Mouse (Mus musculus) urinary bladder, postnatal 25 days (tissue): ENCODE measurements around the gene Pcbp3.
"Not testable (repeated sequence)": the region's sequence is repeated elsewhere in the genome, so short reads cannot be mapped to it uniquely, and the experiment has no call there.

Experiments
- DNase-seq: peaks from one replicate; pipeline ENCODE4 v3.0.0; 2022; ENCODE audit warnings: low spot score

The Pcbp3 gene

DNA sequence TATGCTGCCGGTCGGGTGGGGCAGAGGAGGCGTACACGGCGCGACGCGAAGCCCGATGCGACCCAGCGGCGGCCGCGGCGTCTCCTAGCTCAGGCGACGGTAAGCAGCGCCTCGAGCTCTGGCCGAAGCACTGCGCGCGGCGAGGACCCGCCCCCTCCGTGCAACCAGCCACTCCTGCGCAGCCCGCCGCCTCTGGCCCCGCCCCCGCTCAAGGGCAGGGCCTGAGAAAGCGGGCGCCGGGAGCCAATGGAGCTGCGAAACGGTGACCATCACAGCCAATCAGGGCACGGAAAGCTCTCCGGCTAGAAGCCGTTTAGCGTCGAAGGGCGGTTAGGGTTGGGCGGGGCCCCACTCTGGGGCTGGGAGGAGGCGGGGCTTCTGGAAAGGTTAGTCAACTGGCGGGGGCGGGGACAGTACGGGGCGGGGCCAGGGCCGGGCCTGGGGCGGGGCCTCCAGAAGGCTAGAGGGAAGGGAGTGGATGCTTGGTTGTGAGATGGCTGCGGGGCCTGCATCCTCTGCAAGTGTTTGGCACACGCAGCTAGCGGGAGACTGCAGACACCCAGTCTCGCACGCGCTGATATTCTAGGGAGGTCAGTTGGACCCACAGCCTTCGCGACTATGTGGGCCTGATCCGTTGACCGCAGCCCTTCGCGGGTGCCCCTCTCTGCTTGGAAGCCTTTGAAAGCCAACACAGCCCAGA lies at the start of gene Pcbp3:
Gene Pcbp3, minus strand, starts transcription at position 98 of the 700 bp plus-strand sequence.
- peak; percentile 93 for DNase-seq

DNA sequence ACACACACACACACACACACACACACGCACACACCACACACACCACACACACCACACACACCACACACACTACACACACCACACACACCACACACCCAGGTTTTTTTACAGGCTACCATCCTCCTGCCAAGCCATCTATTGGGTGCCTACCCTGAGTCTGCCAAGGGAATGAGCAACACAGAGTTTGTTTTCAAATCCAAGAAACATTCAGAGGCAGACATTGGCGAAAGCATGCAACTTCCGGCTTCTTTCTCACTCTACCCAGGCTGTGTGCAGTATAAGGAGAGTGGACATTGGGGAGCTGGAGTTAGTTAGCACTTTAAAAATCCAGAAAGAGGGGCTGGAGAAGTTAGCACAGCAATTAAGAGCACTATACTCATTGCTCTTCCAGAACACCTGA lies 47.0 kb upstream of the Pcbp3 start:
- no peak for DNase-seq

DNA sequence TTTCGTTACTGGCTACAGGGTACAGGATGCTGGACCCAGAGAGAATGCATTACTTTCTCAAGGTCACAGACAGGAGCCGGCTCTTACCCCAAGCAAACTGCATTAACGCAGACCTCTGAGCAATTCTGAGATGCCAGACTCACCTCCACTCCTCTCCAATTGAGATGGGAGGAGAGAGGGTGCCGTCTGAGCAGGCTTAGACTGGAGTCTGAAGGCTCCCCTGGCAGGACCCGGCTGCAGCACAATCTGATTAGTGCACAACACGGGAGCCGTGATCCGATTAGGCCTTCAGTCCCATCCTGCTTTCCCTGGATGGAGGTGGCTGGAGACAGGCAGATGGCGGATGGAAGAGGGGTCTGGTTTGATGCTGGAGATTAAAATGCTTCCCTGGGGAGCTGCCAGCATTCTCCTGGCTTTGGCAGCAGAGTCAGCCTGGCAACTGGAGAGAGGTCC lies 46.4 kb upstream of the Pcbp3 start:
- DNase-seq, result no peak

DNA sequence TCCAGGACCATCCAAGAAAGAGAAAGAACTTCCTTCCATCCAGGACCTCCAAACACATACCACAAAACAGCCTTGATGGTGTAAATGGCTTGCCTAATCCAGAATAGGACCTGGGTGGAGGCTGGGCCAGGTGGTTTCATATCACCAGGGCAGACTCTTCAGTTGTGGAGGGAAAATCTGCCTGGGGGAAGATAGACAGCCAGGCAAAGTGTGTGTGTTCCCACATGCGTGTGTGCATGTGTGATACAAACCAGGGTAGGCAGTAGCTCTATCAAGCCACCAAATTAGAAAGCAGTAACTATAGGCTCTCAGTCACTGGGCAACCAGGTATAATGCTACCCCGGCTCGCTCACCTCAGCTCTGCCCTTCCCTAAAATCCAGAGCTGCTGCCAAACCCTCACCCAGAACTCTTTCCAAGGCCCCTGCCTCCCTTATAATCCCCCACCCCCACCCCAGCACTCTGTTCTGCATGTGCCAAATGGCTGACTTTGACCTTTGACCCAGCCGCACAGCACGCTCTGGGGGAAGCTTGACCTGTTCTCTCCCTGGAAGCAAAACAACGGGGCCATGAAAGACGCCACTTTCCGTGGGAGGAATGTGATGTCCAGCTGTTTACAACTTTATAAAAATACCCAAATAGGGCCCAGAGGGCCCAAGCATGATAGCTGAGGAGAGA lies 45.9 kb upstream of the Pcbp3 start:
- no peak for DNase-seq

DNA sequence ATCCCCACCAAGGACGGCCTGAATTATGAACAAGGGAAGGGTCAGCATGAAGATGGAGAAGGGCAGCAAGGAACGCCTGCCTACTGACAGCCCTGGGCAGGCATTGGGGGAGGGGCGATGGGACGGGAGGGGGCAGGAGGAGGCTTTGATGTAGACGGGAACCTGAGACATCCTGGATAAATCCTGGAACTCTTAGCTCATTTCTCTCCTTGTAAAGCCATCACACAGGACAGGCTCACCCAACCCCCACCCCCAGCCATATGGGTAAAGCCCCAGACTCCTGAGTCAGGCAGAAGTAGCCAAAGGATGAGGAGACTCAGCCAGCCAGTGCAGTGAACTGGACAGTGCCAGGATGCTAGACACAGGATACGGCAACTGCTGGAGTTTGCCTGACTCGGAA lies 43.2 kb upstream of the Pcbp3 start:
- no peak for DNase-seq

DNA sequence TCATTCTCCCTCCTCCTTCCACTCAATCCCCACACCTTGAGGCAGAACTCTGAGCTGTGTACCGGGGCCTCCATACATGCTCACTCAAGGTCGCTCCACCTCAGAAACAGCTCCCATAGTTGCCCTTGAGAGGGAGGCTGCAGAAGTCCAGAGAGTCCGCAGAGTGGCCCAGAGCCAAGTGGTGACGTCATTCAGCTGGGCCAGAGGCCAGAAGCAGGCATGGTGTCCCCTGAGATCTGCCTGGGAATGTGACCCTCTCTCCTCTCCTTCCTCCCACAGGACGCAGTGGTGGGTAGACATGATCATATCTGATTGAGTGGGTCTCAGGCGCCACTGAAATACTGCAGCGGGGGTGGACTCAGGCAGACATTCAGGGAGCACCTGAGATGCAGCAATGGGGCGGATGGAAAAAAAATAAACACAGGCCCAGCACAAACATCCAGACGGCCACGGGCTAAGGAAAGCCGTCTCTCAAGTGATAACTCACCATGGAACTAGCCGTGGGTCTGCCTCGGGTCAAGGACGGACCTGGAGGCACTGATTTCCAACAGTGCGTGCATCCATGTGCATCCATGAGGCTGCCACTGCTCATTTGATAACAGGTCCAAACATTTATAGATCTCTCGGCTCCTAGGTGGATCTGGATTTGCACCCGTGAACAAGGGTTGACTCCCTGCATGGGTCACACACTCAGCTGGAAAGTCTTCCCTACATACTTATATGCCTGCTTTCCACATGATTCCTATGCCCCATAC lies 36.2 kb upstream of the Pcbp3 start:
- DNase-seq, result no peak

DNA sequence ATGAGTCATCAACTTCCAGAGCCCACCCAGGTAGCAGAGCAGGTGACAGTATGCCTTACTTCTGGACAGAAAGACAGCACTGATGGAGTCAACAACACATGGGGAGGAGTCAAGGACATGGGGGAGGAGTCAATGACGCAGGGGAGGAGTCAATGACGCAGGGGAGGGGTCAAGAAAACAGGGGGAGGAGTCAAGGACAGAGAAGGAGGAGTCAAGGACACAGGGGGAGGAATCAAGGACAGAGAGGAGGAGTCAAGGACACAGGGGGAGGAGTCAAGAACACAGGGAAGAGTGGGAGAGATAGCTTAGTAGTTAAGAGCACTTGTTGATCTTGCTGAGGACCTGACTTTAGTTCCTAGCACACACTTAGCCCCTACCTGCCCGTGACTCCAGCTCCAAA lies 30.8 kb upstream of the Pcbp3 start:
- no peak for DNase-seq

DNA sequence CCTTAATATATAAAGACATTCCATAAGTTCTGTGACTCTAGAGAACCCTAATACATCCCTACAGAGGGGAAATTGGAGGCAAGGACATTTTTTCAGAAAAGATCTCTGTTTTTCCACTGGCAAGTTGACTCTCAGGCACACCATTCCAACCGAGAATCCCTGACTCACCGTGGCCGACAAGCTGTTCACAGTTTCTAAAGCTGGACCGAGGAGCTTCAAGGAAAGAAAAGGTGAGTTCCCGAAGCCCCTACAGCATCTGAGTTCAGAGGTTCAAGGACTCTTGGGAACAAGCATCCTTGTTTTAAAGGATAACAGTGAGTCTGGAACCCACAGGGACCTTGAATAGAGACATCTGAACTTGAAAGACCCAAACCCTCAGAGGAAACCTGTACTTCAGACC lies 26.9 kb upstream of the Pcbp3 start:
- no peak for DNase-seq

DNA sequence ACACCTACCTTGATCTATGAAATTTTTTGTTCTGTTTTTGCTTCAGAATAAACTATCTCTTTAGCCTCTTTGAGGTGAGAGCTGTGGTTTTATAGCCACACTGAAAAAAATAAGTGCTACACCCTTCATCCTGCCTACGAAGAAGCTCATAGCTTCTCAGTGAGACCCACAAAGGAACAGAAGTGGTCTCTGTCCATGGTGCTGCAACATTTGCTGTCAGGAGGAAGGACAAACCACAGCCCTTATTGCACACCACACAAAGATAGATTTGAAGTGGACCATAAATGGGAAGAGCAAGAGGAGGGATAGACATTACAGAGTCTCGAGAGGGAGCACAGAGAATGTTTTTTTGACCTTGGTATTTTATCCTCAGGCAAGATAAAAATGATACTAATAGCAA lies 16.4 kb upstream of the Pcbp3 start:
- no peak for DNase-seq

DNA sequence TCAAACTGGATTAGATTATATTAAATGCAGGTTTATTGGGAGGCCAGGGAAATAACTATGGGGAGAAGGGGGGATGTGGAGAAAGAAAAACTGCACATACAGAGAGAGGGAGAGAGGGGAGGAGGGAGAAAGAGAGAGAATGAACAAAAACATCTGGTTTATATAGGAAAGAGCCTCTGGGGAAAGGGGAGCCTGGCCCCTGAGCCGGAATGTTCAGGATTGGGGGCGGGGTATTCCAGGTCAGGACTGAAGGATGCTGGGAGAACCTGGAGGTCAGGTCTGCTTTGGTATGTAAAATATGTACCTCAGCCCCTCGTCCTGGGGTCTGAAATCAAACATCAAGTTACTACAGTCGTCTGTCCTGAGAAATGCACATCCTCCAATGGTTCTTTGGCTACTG lies 15.0 kb upstream of the Pcbp3 start:
- no peak for DNase-seq

DNA sequence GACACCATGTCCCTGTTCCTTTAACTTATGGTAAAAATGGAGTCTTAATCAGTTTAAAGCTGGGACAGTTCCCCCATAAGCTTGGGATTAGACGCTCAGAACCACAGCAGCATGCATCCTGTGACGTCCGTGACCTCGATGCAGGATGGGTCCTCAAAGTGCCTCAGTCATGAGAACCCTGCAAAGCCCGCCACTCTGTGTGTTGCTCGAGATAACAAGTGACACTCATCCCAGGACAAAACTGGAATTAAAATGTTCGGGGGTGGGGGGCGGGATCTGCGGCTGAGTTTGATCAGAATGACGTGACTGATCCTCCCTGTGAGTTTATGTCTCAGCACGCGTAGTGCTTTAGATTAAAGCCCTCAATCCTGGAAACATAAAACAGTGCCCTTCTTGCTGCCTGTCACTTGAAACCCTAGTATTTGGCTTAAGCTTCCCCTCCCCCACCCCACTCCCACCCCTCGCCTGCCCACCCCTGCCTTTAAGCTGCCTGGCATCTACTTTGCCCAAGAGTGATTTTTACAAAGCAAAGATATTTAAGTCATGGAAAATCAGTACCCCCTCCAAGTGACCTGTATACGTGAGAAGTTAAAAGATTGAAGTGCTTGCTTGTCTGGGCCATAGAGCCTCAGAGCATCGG lies 12.2 kb upstream of the Pcbp3 start:
- no peak for DNase-seq

DNA sequence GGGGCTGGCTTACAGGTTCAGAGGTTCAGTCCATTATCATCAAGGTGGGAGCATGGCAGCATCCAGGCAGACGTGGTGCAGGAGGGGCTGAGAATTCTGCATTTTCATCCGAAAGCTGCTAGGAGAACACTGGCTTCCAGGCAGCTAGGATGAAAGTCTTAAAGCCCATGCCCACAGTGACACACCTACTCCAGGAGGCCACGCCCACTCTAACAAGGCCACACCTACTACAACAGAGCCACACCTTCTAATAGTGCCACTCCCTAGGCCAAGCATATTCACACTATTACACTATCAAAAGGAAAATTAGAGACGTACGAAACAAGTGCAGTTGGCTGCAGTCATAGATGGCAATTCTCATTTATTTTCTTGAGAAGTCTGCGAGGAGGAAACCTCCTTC lies 10.6 kb upstream of the Pcbp3 start:
- not testable (repeated sequence) for DNase-seq

DNA sequence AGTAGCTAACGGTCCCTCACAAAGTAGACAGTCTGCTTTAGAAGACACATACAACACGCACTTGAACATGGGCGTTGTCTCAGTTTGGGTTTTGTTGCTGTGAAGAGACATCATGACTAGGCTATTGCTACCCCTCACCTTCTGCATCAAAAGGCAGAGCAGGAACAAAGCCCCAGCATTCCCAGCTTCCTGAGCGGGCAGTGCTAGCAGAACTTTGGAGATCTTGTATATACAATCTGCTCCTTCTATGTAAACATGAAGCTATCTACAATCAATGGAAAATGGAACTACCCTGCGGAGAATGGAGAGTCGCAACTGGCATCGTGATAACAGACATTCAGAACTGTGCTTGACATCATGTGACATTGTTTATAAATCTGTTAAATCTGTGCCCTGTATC lies 9.3 kb upstream of the Pcbp3 start:
- no peak for DNase-seq

DNA sequence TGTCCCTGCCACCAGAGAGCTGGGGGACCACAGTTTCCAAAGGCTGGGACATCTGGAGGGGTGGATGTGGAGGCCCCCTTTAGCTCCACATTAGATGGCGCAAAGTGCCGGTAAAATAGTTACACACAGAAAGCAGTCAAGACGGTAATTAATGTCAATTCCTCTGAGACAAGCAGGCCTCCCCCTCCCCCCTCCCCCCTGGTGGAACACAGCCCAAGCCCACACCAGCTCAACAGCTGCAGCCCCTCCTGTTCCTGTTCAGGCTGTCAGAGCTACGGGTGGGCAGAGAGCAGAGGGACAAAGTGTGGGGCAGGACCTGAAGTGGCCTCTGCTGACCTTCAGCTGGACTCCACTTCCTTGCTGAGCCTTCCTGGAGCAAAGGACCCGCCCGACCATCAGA lies 2.7 kb upstream of the Pcbp3 start:
- DNase-seq, result no peak

DNA sequence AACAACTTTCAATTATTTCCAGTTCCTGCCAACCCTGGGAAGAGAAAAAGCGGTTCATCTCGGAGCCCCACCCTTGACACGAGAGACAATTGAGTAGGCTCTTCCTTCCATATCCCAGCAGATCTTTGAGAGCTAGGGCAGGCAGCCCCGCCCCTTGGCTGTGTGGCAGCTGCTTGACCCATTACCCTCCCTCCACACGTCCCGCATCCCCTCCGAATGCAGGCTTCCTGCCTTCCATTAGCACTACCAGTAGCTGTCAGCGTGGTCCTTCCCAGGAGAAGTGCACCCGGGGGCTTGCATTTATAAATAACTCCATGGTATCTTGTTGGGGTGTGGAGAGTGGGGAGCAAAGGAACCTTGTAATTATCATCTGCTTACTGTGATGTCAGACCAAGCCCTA lies 2.3 kb upstream of the Pcbp3 start:
- DNase-seq, result no peak

DNA sequence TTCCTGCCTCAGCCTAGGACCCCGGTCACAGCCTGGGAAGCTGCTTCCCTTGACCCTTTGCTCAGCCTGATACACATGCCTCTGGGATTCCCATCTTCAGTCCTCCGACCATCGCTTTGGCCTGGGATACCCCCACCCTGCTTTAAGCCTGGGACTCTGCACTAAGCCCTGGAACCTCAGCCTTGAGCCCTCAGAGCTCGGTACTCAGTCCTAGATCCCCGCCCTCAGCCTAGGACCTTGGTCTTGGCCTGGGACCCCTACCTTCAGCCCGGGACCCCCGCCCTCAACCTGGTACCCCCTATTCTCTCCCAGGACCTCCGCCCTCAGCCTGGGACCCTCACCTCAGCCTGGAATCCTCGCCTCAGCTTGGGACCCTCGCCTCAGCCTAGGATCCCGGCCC lies 531 bp downstream of the Pcbp3 start:
- DNase-seq, result no peak

DNA sequence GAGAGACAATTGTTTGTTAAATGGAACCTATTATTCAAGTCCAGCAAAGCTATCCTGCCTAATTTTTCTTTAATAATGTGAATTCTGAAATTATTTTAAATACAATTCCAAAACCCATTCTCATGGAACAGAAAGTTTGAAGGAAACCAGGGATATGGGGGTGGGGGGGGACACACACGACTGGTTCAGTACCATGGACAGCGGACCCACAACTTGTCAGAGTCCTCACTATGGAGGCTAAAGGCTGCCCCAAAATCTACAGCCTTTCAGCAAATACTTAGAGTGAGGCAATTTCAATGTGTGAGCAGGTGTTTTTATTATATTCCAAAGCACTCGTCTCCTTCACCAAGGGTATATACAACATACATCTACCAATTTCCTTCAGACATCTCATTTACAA lies 3.5 kb downstream of the Pcbp3 start:
- DNase-seq, result no peak

DNA sequence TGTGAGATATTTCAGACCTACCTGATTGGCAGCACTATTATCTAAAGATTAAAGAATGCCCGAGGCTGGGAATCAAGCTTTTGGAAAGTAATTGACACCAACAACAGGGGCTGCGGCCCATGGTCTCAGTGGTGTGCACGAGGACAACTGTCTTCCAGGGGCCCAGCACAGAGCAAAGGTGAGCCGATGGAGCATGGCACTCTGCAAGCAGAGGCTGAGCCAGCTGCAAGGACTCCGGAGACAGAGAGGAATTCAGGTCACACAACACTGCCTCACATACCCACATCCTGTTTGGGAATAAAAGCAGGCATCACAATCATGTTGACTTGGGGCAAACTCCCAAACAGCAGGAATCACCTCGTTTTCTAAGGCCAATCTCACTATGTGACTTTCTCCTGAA lies 5.5 kb downstream of the Pcbp3 start:
- no peak for DNase-seq

DNA sequence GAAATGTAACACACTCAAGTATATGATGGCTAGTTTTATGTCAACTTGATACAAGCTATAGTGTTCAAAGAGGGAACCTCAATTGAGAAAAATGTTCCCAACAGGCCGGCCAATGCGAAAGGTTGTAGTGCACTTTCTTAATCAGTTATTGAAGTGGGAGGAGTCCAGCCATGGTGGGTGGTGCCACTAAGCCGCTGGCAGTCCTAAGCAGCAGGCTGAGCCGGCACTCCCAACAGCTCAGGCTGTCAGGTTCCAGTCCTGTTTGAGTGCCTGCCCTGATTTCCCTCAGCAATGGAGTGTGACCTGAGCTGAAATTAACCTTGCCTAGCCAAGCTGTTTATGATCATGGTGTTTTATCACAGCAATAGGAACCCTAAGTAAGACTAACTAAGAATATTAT lies 20.6 kb downstream of the Pcbp3 start:
- no peak for DNase-seq

DNA sequence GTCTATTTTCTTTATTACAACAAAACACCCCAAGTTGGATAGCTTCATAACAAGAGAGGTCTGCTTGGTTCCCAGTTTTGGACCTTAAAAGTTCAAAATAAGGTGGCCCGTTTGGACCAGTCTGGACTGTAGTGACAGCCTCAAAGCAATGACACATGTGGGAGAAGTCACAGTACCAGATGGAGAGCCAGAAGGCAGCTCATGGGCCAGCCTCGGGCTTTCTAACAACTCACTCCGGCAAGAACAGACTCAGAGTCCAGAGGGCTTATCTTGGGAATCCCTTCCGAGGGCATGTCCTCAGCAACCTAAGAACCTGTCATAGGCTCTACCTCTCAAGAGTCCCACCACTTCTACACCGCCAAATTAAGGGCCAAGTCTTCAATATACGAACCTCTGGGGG lies 24.9 kb downstream of the Pcbp3 start:
- DNase-seq, result no peak

DNA sequence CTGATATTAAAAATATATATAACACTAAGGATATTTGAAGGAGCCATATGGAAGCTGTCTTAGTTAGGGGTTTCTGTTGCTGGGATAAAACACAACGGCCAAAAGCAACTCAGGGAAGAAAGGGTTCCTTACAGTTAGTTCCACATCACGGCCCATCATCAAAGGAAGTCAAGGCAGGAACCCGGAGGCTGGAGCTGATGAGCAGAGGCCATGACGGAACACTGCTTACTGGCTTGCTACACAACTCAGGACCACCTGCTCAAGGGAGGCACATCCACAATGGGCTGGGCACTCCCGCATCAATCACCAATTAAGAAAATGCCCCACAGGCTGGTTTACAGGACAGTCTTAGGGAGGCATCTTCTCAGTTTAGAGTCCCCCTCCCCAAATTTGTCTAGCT lies 26.9 kb downstream of the Pcbp3 start:
- no peak for DNase-seq

DNA sequence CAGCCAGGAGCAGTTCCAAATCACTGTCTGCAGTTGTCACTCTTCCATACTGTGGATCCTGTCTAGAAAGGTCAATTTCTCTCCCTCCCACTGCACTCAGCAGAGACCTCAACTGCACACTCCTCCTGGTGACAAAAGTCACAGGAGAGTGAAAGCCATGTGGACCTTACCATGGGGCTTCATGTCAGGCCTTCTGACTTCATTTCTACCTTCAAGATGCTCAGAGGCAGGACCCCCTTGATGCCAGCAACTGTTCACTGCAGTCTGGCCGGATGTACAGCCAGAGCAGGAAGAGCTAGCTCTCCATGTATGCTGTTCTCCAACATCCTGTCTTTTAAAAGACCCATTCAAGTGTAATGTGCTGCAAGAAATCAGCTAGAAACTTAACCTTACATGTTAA lies 29.9 kb downstream of the Pcbp3 start:
- no peak for DNase-seq

DNA sequence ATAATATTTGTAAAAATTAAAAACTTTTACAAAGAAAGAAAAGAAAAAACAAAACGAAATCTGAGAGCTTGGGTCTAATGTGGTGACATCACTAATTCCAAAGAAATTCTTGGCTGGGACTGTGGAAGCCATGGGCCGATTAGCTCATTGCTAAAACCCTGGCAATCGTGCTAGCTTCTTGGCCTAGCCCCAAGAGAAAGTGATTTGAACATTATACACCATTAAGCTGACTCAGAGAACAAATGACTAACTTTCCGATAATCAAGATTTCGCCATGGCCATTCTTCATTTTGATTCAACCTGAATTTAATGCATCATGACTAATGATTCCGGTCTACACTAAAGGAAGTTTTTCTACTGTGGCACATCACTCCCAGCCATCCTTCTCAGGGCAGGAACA lies 30.6 kb downstream of the Pcbp3 start:
- peak; percentile 63 for DNase-seq
